Mouse (Mus musculus) liver, adult 2 months (tissue): Measurements from ENCODE around the gene Plch2.

ENCODE experiments used
- CTCF ChIP-seq: fragments of 200-500 bp; IDR thresholded peaks from 2 replicates; pipeline ENCODE4 v1.5.1; 2011; ENCODE audit warnings: low read depth, low read length, control low read depth
- POLR2A ChIP-seq: fragments of 200-500 bp; IDR thresholded peaks from 2 replicates; pipeline ENCODE4 v1.6.1; 2011; ENCODE audit warnings: low read length, control low read depth; ENCODE audit not compliant: insufficient read depth; ENCODE audit errors: extremely low read depth

DNA sequence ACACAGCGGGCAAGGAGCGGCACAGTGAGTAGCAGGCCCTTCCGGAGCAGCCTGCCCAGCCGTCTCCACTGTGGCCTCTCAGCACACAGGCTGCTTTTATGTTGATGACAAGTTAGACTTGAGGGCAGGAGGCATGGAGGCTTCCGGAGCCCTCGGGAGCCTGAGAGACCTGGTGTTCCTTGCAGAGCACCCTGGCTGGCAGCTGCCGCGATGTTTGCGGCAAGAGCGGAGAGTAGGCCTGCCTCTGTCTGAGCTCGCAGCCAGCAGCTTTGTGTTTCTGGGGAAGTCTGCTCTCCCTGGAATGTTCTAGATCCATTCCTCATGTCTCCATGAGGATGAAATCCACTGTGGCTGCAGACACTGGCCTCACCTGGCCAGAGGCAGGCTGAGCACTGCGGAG is 84.0 kb downstream of the Plch2 start:
- TF ChIP-seq CTCF, result no peak
- no peak for TF ChIP-seq POLR2A
